ENCODE assay signal across 8 mouse cellular contexts in genomic region chr14:50930377-50930753, GRCm38 (mm10). TPM values are rescaled to one million over a fixed set of nuclear protein-coding genes. Genes with fewer than 3 reads are reported as not detected.
DNase-seq lines count a peak whose midpoint lies in the region; ATAC-seq and TF ChIP-seq lines count a peak whose summit lies in the region.

No protein-coding gene starts in this region.

- peak overlapping the region; percentile 73 for H3K4me3 ChIP-seq in MEL (ENCODE audit: control insufficient read depth in 1 of 2, insufficient read depth in 1 of 2, low read depth in 2 of 2, low read length in 2 of 2)
- H3K4me3 ChIP-seq in kidney, embryonic 14.5 days (ENCODE audit: low read length): peak overlapping the region; percentile 96

- H3K79me2 ChIP-seq in MEL (ENCODE audit: control insufficient read depth, insufficient read depth, low read length, poor library complexity): peaks cover 18% of the 10 kb centered on the region

- H3K4me2 ChIP-seq in kidney, embryonic 14.5 days (replicated peaks; ENCODE audit: low read depth, low read length): peak overlapping the region; percentile 77

- no peak for TF ChIP-seq POLR2A in MEL (IDR thresholded peaks at IDR 0.05; ENCODE audit: control insufficient read depth in 1 of 2, insufficient read depth in 1 of 2, low read depth in 1 of 2, low read length in 2 of 2, poor library complexity in 1 of 2)

- H3K27ac ChIP-seq in MEL (ENCODE audit: control insufficient read depth, low read depth, low read length): peak overlapping the region; percentile 29
- H3K27ac ChIP-seq in kidney, embryonic 14.5 days (ENCODE audit: low read depth, low read length): peak overlapping the region; percentile 82

- WGBS in kidney, embryonic 14.5 days: under 1% methylated on average over 34 of the region's 38 CpGs

- peak overlapping the region; percentile 80 for H3K9ac ChIP-seq in MEL (ENCODE audit: control insufficient read depth, low read depth, low read length, poor library complexity, severe bottlenecking)
- H3K9ac ChIP-seq in kidney, embryonic 14.5 days (ENCODE audit: low read depth, low read length): peak overlapping the region; percentile 97

- H3K4me1 ChIP-seq in MEL (ENCODE audit: control insufficient read depth in 1 of 2, insufficient read depth in 2 of 2, low read length in 2 of 2): peaks cover 0 to 4% of the 10 kb centered on the region in 2 experiments; a peak in 2 of 4 replicates
- H3K4me1 ChIP-seq in kidney, embryonic 14.5 days (ENCODE audit: control insufficient read depth, insufficient read depth, low read length): peaks cover 13% of the 10 kb centered on the region

- peak; percentile 69 for ATAC-seq in erythroblast, adult 5-6 weeks (replicated peaks; ENCODE audit: low FRiP score, poor library complexity, severe bottlenecking)
- ATAC-seq in kidney, embryonic 14.5 days (ENCODE audit: low FRiP score, low TSS enrichment): peak; percentile 48

- no peak for TF ChIP-seq CTCF in MEL (IDR thresholded peaks at IDR 0.05 in 2 of 3, conservative IDR thresholded peaks at IDR 0.05 in 1 of 3; ENCODE audit: control insufficient read depth in 1 of 3, insufficient read depth in 1 of 3, low read depth in 2 of 3, low read length in 3 of 3, poor library complexity in 1 of 3, severe bottlenecking in 1 of 3)

- TF ChIP-seq EP300 in MEL (IDR thresholded peaks at IDR 0.05; ENCODE audit: low read depth in 1 of 2, low read length in 2 of 2): no peak

- H3K9me3 ChIP-seq in MEL (replicated peaks; ENCODE audit: insufficient read depth, low read length): no peaks in the 10 kb centered on the region
- H3K9me3 ChIP-seq in kidney, embryonic 14.5 days (ENCODE audit: control insufficient read depth, low read length): no peaks in the 10 kb centered on the region

- no peaks in the 10 kb centered on the region for H3K27me3 ChIP-seq in MEL (ENCODE audit: control insufficient read depth in 1 of 2, insufficient read depth in 2 of 2, low read length in 2 of 2)
- H3K27me3 ChIP-seq in kidney, embryonic 14.5 days (ENCODE audit: control insufficient read depth, insufficient read depth, low read length): no peaks in the 10 kb centered on the region

- TF ChIP-seq RAD21 in MEL (IDR thresholded peaks at IDR 0.05; ENCODE audit: low read depth, low read length): no peak

- peak; percentile 63 for DNase-seq in layer of hippocampus, adult 11-12 months (ENCODE audit: low spot score)
- no peak for DNase-seq in layer of hippocampus, adult 9-11 months
- peak; percentile 48 for DNase-seq in MEL (ENCODE audit: low read depth, low spot score)
- DNase-seq in lung, postnatal 10 days: peak; percentile 71
- DNase-seq in right cerebral cortex, postnatal 36 days (ENCODE audit: low spot score in 2 of 2): peak; percentile 41 to 42
- DNase-seq in retina, embryonic 14.5 days (ENCODE audit: low spot score): no peak

- H3K36me3 ChIP-seq in MEL (ENCODE audit: control insufficient read depth in 1 of 2, insufficient read depth in 2 of 2, low read length in 2 of 2): peaks cover 0 to 13% of the 10 kb centered on the region in 2 experiments; a peak in 2 of 4 replicates
- H3K36me3 ChIP-seq in kidney, embryonic 14.5 days (ENCODE audit: control insufficient read depth, insufficient read depth, low read length): peaks cover 36% of the 10 kb centered on the region

TF ChIP-seq in MEL, 35 proteins besides CTCF, POLR2A, EP300 and RAD21:
- TF ChIP-seq MYB (IDR thresholded peaks at IDR 0.05; ENCODE audit: low read depth, low read length) (no peak), ZNF384 (IDR thresholded peaks at IDR 0.05; ENCODE audit: low read depth, low read length) (no peak), CHD2 (IDR thresholded peaks at IDR 0.05; ENCODE audit: low read length) (no peak), TBP (IDR thresholded peaks at IDR 0.05; ENCODE audit: low read depth, low read length) (0 out of 2 replicates have a peak, but pooled peaks have one; percentile 17), MAZ (IDR thresholded peaks at IDR 0.05; ENCODE audit: low read depth, low read length) (no peak; the same call in 1 of the 2 replicates)

RNA-seq across cellular contexts. Expression of gene Pip4p1, which starts 0.3 kb away (rescaled TPM):
- total RNA-seq in MEL (2012; rRNA removed): 10.5 and 12.2 TPM in 2 replicates
- polyA plus RNA-seq in MEL (2012; ENCODE audit: insufficient read depth in 1 of 2, insufficient read length in 2 of 2, low read depth in 1 of 2, low replicate concordance in 2 of 2, missing spikeins in 1 of 2): 10 to 100 TPM in 1 of 2 experiments, not detected in 1; 21.6 TPM
- total RNA-seq in erythroblast, adult 5-6 weeks (2015; ENCODE audit: low replicate concordance): 19.6 and 22.3 TPM in 2 replicates
- 18.0 and 21.5 TPM in 2 replicates for total RNA-seq in erythroblast, adult 5-6 weeks (2017; ENCODE audit: low replicate concordance)
- polyA plus RNA-seq in kidney, embryonic 14.5 days (2014; fragmentation: Nextera tagmentation; extraction: Ambion mirVana): 40.1 and 63.0 TPM in 2 replicates

RNA-seq across cellular contexts. Expression of gene Pnp, which starts 0.5 kb away (rescaled TPM):
- total RNA-seq in MEL (2012; rRNA removed): 46.7 and 49.7 TPM in 2 replicates
- 100 to 1,000 TPM in 1 of 2 experiments, 10 to 100 TPM in 1; 36.2 to 302 TPM for polyA plus RNA-seq in MEL (2012; ENCODE audit: insufficient read depth in 1 of 2, insufficient read length in 2 of 2, low read depth in 1 of 2, low replicate concordance in 2 of 2, missing spikeins in 1 of 2)
- 357 and 415 TPM in 2 replicates for total RNA-seq in erythroblast, adult 5-6 weeks (2015; ENCODE audit: low replicate concordance)
- 529 and 542 TPM in 2 replicates for total RNA-seq in erythroblast, adult 5-6 weeks (2017; ENCODE audit: low replicate concordance)
- 80.6 and 83.0 TPM in 2 replicates for polyA plus RNA-seq in kidney, embryonic 14.5 days (2014; fragmentation: Nextera tagmentation; extraction: Ambion mirVana)

RNA-seq across cellular contexts. Expression of gene Apex1, which starts 5.6 kb away (rescaled TPM):
- total RNA-seq in MEL (2012; rRNA removed): 123 and 129 TPM in 2 replicates
- polyA plus RNA-seq in MEL (2012; ENCODE audit: insufficient read depth in 1 of 2, insufficient read length in 2 of 2, low read depth in 1 of 2, low replicate concordance in 2 of 2, missing spikeins in 1 of 2): 100 to 1,000 TPM in 1 of 2 experiments, not detected in 1; 155 TPM
- 21.9 and 26.3 TPM in 2 replicates for total RNA-seq in erythroblast, adult 5-6 weeks (2015; ENCODE audit: low replicate concordance)
- 12.3 and 13.4 TPM in 2 replicates for total RNA-seq in erythroblast, adult 5-6 weeks (2017; ENCODE audit: low replicate concordance)
- polyA plus RNA-seq in kidney, embryonic 14.5 days (2014; fragmentation: Nextera tagmentation; extraction: Ambion mirVana): 354 and 419 TPM in 2 replicates

RNA-seq across cellular contexts. Expression of gene Osgep, which starts 5.7 kb away (rescaled TPM):
- 28.0 and 29.6 TPM in 2 replicates for total RNA-seq in MEL (2012; rRNA removed)
- polyA plus RNA-seq in MEL (2012; ENCODE audit: insufficient read depth in 1 of 2, insufficient read length in 2 of 2, low read depth in 1 of 2, low replicate concordance in 2 of 2, missing spikeins in 1 of 2): 10 to 100 TPM in 1 of 2 experiments, not detected in 1; 45.1 TPM
- 6.5 and 19.2 TPM in 2 replicates for total RNA-seq in erythroblast, adult 5-6 weeks (2015; ENCODE audit: low replicate concordance)
- 13.0 and 13.4 TPM in 2 replicates for total RNA-seq in erythroblast, adult 5-6 weeks (2017; ENCODE audit: low replicate concordance)
- 168 and 198 TPM in 2 replicates for polyA plus RNA-seq in kidney, embryonic 14.5 days (2014; fragmentation: Nextera tagmentation; extraction: Ambion mirVana)

RNA-seq across cellular contexts. Expression of gene Gm49342, which starts 14.0 kb away (rescaled TPM):
- 11.7 and 14.5 TPM in 2 replicates for total RNA-seq in MEL (2012; rRNA removed)
- polyA plus RNA-seq in MEL (2012; ENCODE audit: insufficient read depth in 1 of 2, insufficient read length in 2 of 2, low read depth in 1 of 2, low replicate concordance in 2 of 2, missing spikeins in 1 of 2): 10 to 100 TPM in 1 of 2 experiments, not detected in 1; 45.2 TPM
- total RNA-seq in erythroblast, adult 5-6 weeks (2015; ENCODE audit: low replicate concordance): not detected in 2 replicates
- total RNA-seq in erythroblast, adult 5-6 weeks (2017; ENCODE audit: low replicate concordance): not detected in 2 replicates
- polyA plus RNA-seq in kidney, embryonic 14.5 days (2014; fragmentation: Nextera tagmentation; extraction: Ambion mirVana): not detected in 2 replicates

Comparison
In these comparisons a context has a peak if more than half of its experiments do, and no peak if none do; other contexts are left out.
1. DNase-seq: peak in layer of hippocampus, adult 11-12 months (single experiment), MEL (single experiment), lung, postnatal 10 days (single experiment) and right cerebral cortex, postnatal 36 days (2 of 2); none in layer of hippocampus, adult 9-11 months (single experiment) and retina, embryonic 14.5 days (single experiment).